Mouse (Mus musculus): ENCODE data around the gene Dcaf10. TPM values are rescaled to one million over a fixed set of nuclear protein-coding genes. Genes with fewer than 3 reads are reported as not detected.
"Not testable (repeated sequence)": the region's sequence is repeated elsewhere in the genome, so short reads cannot be mapped to it uniquely, and the experiment has no call there.

Gene Dcaf10
- total and polyA plus RNA-seq, 3 experiments = 13.8 to 28.8 (median 18.0) TPM

DNA sequence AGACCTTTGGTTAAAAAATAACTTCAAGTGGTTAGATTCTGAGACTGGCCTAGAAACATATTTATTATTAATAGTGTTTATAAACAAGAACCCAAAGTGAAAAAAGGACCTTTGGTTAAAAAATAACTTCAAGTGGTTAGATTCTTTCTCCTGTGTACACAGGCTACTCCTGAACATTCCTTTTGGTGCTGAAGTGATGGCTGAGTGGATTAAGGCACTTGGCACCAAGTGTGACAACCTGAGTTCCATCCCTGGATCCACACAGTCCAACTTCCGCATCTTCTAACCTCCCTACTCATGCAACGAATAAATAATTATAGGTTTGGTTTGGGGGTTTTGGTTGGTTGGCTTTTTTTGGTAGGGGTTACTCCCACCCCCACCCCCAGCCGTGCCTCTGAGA lies 29.4 kb downstream of the Dcaf10 start:
- DNase-seq (ENCODE audit: low spot score) (no peak), ATAC-seq (ENCODE audit: extremely low read depth, insufficient number of reproducible peaks, low FRiP score, poor library complexity, severe bottlenecking) (no peak)
- H3K9me3 ChIP-seq (replicated peaks) = no peaks in the 10 kb centered on the region
- H3K4me3 ChIP-seq (ENCODE audit: low read depth, low read length) = no peak overlapping the region
- peaks cover 70% of the 10 kb centered on the region for H3K36me3 ChIP-seq (replicated peaks)
- H3K27me3 ChIP-seq (ENCODE audit: insufficient read depth, low read length) = no peaks in the 10 kb centered on the region
- TF ChIP-seq GATA1 (IDR thresholded peaks at IDR 0.05; ENCODE audit: borderline replicate concordance, low read length) (no peak), CTCF (IDR thresholded peaks at IDR 0.05; ENCODE audit: low read depth, low read length) (no peak), POLR2AphosphoS5 (IDR thresholded peaks at IDR 0.05; ENCODE audit: insufficient replicate concordance, low read depth, low read length) (no peak), TAL1 (conservative IDR thresholded peaks at IDR 0.05; ENCODE audit: low read depth, low read length) (no peak), GATA2 (IDR thresholded peaks at IDR 0.05; ENCODE audit: borderline replicate concordance, low read depth, low read length) (no peak)
- no peaks in the 10 kb centered on the region for H3K4me1 ChIP-seq (ENCODE audit: insufficient read depth, low read depth, low read length)

GRCm38 (mm10) chr4:45374879-45375278 lies 33.0 kb downstream of the Dcaf10 start:
- H3K36me3 ChIP-seq (replicated peaks) = peaks cover 67% of the 10 kb centered on the region
- H3K4me3 ChIP-seq (ENCODE audit: low read depth, low read length) = no peak overlapping the region
- ATAC-seq (ENCODE audit: extremely low read depth, insufficient number of reproducible peaks, low FRiP score, poor library complexity, severe bottlenecking) (no peak), DNase-seq (ENCODE audit: low spot score) (no peak)
- H3K4me1 ChIP-seq (ENCODE audit: insufficient read depth, low read depth, low read length) = no peaks in the 10 kb centered on the region
- no peaks in the 10 kb centered on the region for H3K27me3 ChIP-seq (ENCODE audit: insufficient read depth, low read length)
- TF ChIP-seq GATA2 (IDR thresholded peaks at IDR 0.05; ENCODE audit: borderline replicate concordance, low read depth, low read length) = no peak
- no peak for TF ChIP-seq GATA1 (IDR thresholded peaks at IDR 0.05; ENCODE audit: borderline replicate concordance, low read length)
- H3K9me3 ChIP-seq (replicated peaks) = no peaks in the 10 kb centered on the region

- Histone ChIP-seq H3K4me1 (ENCODE audit: insufficient read depth, low read depth, low read length) (no peaks in the 10 kb centered on the region), H3K36me3 (replicated peaks) (peaks cover 54% of the 10 kb centered on the region)
Measured at GRCm38 (mm10) chr4:45376573-45376972, 34.7 kb downstream of the Dcaf10 start.

GRCm38 (mm10) chr4:45380903-45381580 lies 39.1 kb downstream of the Dcaf10 start:
- peaks cover 15% of the 10 kb centered on the region for H3K36me3 ChIP-seq (replicated peaks)
- not testable (repeated sequence) for H3K4me3 ChIP-seq (ENCODE audit: low read depth, low read length); H3K9me3 ChIP-seq (replicated peaks); DNase-seq (ENCODE audit: low spot score); H3K4me1 ChIP-seq (ENCODE audit: insufficient read depth, low read depth, low read length); H3K27me3 ChIP-seq (ENCODE audit: insufficient read depth, low read length); ATAC-seq (ENCODE audit: extremely low read depth, insufficient number of reproducible peaks, low FRiP score, poor library complexity, severe bottlenecking)

More at GRCm38 (mm10) chr4:45376573-45376972, 34.7 kb downstream of the Dcaf10 start:
- H3K9me3 ChIP-seq (replicated peaks) = no peaks in the 10 kb centered on the region
- no peak for TF ChIP-seq GATA1 (IDR thresholded peaks at IDR 0.05; ENCODE audit: borderline replicate concordance, low read length)
- TF ChIP-seq POLR2AphosphoS5 (IDR thresholded peaks at IDR 0.05; ENCODE audit: insufficient replicate concordance, low read depth, low read length) = no peak
- TF ChIP-seq TAL1 (conservative IDR thresholded peaks at IDR 0.05; ENCODE audit: low read depth, low read length) = no peak
- no peak for TF ChIP-seq GATA2 (IDR thresholded peaks at IDR 0.05; ENCODE audit: borderline replicate concordance, low read depth, low read length)
- TF ChIP-seq CTCF (IDR thresholded peaks at IDR 0.05; ENCODE audit: low read depth, low read length) = no peak
- no peak overlapping the region for H3K4me3 ChIP-seq (ENCODE audit: low read depth, low read length)
- DNase-seq (ENCODE audit: low spot score) (no peak), ATAC-seq (ENCODE audit: extremely low read depth, insufficient number of reproducible peaks, low FRiP score, poor library complexity, severe bottlenecking) (no peak)
- no peaks in the 10 kb centered on the region for H3K27me3 ChIP-seq (ENCODE audit: insufficient read depth, low read length)

DNA sequence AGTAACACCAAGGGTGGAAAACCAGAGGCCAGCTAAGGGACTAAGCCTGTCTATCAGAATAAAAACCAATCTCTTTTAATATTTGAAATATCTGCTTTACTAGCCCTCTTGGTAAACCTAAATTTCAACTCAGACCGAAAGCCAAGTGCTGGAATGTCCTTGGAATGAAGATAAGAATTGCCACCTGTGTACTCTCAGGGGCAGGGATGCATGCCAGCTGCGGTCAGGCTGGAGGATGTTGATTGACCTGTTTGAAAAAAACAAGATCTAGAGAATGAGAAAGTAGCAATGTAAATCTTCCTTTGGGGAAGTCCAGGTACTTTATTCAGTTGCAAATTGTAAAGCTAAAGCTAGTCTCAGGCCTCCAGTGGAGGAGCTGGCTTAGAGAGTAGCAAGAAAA lies 40.2 kb downstream of the Dcaf10 start:
- H3K36me3 ChIP-seq (replicated peaks); H3K4me1 ChIP-seq (ENCODE audit: insufficient read depth, low read depth, low read length); H3K4me3 ChIP-seq (ENCODE audit: low read depth, low read length); DNase-seq (ENCODE audit: low spot score); ATAC-seq (ENCODE audit: extremely low read depth, insufficient number of reproducible peaks, low FRiP score, poor library complexity, severe bottlenecking); H3K27me3 ChIP-seq (ENCODE audit: insufficient read depth, low read length); H3K9me3 ChIP-seq (replicated peaks): not testable (repeated sequence)

DNA sequence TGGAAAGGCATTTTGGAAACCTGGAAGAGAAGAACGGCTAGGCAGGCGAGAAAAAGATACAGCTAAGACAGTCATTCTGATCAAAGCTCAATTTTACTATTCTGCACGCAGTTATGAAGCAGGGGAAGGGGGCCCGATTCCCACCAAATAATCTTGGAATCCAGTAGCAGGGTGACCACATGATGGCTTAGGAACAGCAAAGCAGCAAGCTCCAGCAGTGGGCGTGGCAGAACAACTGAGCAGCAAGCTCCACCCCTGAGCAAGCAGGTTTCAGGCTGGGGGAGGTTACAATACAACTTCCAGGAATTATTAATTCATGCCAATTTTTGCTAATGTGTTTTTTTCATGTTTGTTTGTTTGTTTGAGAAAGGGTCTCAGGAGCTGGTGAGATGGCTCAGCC lies 45.4 kb downstream of the Dcaf10 start:
- not testable (repeated sequence) for DNase-seq (ENCODE audit: low spot score); H3K27me3 ChIP-seq (ENCODE audit: insufficient read depth, low read length); H3K4me3 ChIP-seq (ENCODE audit: low read depth, low read length)

DNA sequence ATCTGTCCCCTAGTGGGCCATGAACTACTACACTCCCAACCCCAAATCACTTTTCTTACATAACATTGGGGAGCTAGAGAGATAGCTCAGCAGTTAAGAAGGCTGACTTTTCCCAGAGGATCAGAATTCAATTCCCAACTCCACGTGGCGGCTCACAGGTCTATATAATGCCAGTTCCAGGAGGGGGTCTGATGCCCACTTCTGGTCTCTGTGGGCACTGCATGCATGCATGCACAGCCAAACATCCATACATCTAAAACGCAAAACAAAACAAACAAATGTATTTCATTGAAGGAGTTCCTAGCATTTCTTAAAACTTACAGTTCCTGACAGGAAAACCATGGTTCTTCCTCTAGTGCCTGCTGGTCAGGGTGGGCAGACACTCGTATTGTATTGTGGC lies 50.2 kb downstream of the Dcaf10 start:
- Histone ChIP-seq H3K27me3 (ENCODE audit: insufficient read depth, low read length) (0 out of 2 replicates have a peak, but pooled peaks cover 2% of the 10 kb centered on the region), H3K4me1 (ENCODE audit: insufficient read depth, low read depth, low read length) (peaks cover 42% of the 10 kb centered on the region), H3K36me3 (replicated peaks) (peaks cover 21% of the 10 kb centered on the region), H3K4me3 (ENCODE audit: low read depth, low read length) (no peak overlapping the region), H3K9me3 (replicated peaks) (no peaks in the 10 kb centered on the region)
- TF ChIP-seq TAL1 (conservative IDR thresholded peaks at IDR 0.05; ENCODE audit: low read depth, low read length) (no peak), GATA2 (IDR thresholded peaks at IDR 0.05; ENCODE audit: borderline replicate concordance, low read depth, low read length) (no peak), POLR2AphosphoS5 (IDR thresholded peaks at IDR 0.05; ENCODE audit: insufficient replicate concordance, low read depth, low read length) (no peak)
- ATAC-seq (ENCODE audit: extremely low read depth, insufficient number of reproducible peaks, low FRiP score, poor library complexity, severe bottlenecking) = no peak
- DNase-seq (ENCODE audit: low spot score) = no peak

More for the DNA sequence above, 45.4 kb downstream of the Dcaf10 start:
- H3K4me1 ChIP-seq (ENCODE audit: insufficient read depth, low read depth, low read length); H3K9me3 ChIP-seq (replicated peaks); H3K36me3 ChIP-seq (replicated peaks); ATAC-seq (ENCODE audit: extremely low read depth, insufficient number of reproducible peaks, low FRiP score, poor library complexity, severe bottlenecking): not testable (repeated sequence)

Data from G1E (cell line).